Mouse (Mus musculus): ENCODE measurements around the gene Nrros.

GRCm38 (mm10) chr16:32165281-32165821, at the start of gene Nrros:
- TF ChIP-seq CTCF (IDR thresholded peaks at IDR 0.05; ENCODE audit: borderline replicate concordance, insufficient read depth, low read length): no peak
- no peak for TF ChIP-seq POLR2A (IDR thresholded peaks at IDR 0.05; ENCODE audit: low read depth, low read length)
